Comparison of ENCODE assay signal across 27 mouse cellular contexts in genomic region chr8:112935411-112935810, GRCm38 (mm10).
DNase-seq lines count a peak whose midpoint lies in the region; ATAC-seq and TF ChIP-seq lines count a peak whose summit lies in the region.
"Had no signal": no experiment of that assay in that cellular context is flagged by ENCODE, and none has a peak within 500 bp of the region (broad histone marks: within the 10 kb centered on the region; RNA-seq: fewer than 3 reads in every experiment).

No protein-coding gene starts in this region.

- H3K79me2 ChIP-seq in myocyte (ENCODE audit: control insufficient read depth, insufficient read depth): no peaks in the 10 kb centered on the region

- peak; percentile 39; the same call in 1 of the 2 replicates for ATAC-seq in lung, embryonic 14.5 days (ENCODE audit: insufficient read depth)
- ATAC-seq: inflammation-experienced regulatory T-cells, adult 6 months had no signal

- no peak overlapping the region for H3ac ChIP-seq in myocyte (ENCODE audit: control insufficient read depth, insufficient read length)

- no peak for TF ChIP-seq CTCF in gastrocnemius, adult 2 months (IDR thresholded peaks at IDR 0.05)
- TF ChIP-seq CTCF in lung, embryonic 14.5 days (IDR thresholded peaks at IDR 0.05; ENCODE audit: low read depth): no peak

- WGBS in lung, embryonic 14.5 days: 35% methylated on average over 3 of the region's 3 CpGs

- no peaks in the 10 kb centered on the region for H3K27me3 ChIP-seq in lung, embryonic 14.5 days (ENCODE audit: insufficient read depth, low read length)
- no peaks in the 10 kb centered on the region for H3K27me3 ChIP-seq in myocyte (ENCODE audit: control insufficient read depth, insufficient read depth, insufficient read length)
- H3K27me3 ChIP-seq: embryonic facial prominence, embryonic 12.5 days; forebrain, embryonic 15.5 days; heart, embryonic 12.5 days; hindbrain, embryonic 15.5 days; limb, embryonic 12.5 days; liver, embryonic 13.5 days; neural tube, embryonic 13.5 days had no signal

- no peak for TF ChIP-seq POLR2A in myocyte (IDR thresholded peaks at IDR 0.05; ENCODE audit: insufficient read length, low read depth)

- no peaks in the 10 kb centered on the region for H3K36me3 ChIP-seq in lung, embryonic 14.5 days (ENCODE audit: insufficient read depth)
- no peaks in the 10 kb centered on the region for H3K36me3 ChIP-seq in myocyte (ENCODE audit: control insufficient read depth, insufficient read depth)
- H3K36me3 ChIP-seq: embryonic facial prominence, embryonic 12.5 days; forebrain, embryonic 15.5 days; heart, embryonic 12.5 days; hindbrain, embryonic 15.5 days; limb, embryonic 12.5 days; liver, embryonic 13.5 days; neural tube, embryonic 13.5 days had no signal

- H3K27ac ChIP-seq in gastrocnemius, adult 2 months: no peak overlapping the region
- H3K27ac ChIP-seq in lung, embryonic 14.5 days (ENCODE audit: low read depth): no peak overlapping the region
- H3K27ac ChIP-seq: embryonic facial prominence, embryonic 12.5 days; heart, adult 2 months; limb, embryonic 12.5 days; liver, embryonic 13.5 days; neural tube, embryonic 13.5 days had no signal

- peak; percentile 2 for DNase-seq in gastrocnemius, adult 18-20 months (ENCODE audit: low spot score)
- no peak for DNase-seq in gastrocnemius, adult 2 months
- peak; percentile 75 for DNase-seq in lung, embryonic 14.5 days
- DNase-seq in lung, postnatal 10 days: no peak
- DNase-seq in Muller cell, postnatal 12 days (ENCODE audit: inconsistent ontology term): peak; percentile 70
- DNase-seq in adrenal gland, postnatal 25 days: no peak
- DNase-seq in B cell, adult 2 months: no peak
- DNase-seq: cerebellum, adult 8-10 months; cerebellum, postnatal 36 days; heart, adult 2 months; kidney, adult 18-20 months; kidney, postnatal 14 days; liver, embryonic 13.5 days; lung, adult 18-20 months; right cerebral cortex, postnatal 4 days; thymus, adult 2 months; thymus, postnatal 36 days had no signal

- H3K4me1 ChIP-seq in lung, embryonic 14.5 days (ENCODE audit: insufficient read depth): no peaks in the 10 kb centered on the region
- H3K4me1 ChIP-seq: embryonic facial prominence, embryonic 12.5 days; heart, embryonic 12.5 days; hindbrain, embryonic 15.5 days; liver, embryonic 13.5 days; neural tube, embryonic 13.5 days had no signal

- intact Hi-C loops in gastrocnemius, adult 2 months (cut with DNase I): no loop called here

- no peak overlapping the region for H3K4me2 ChIP-seq in lung, embryonic 14.5 days
- peak overlapping the region; percentile 15 for H3K4me2 ChIP-seq in myocyte (ENCODE audit: low read depth)
- H3K4me2 ChIP-seq: embryonic facial prominence, embryonic 12.5 days; forebrain, embryonic 15.5 days; heart, embryonic 12.5 days; hindbrain, embryonic 15.5 days; limb, embryonic 12.5 days; liver, embryonic 13.5 days; midbrain, embryonic 11.5 days; neural tube, embryonic 13.5 days had no signal

- no peak overlapping the region for H3K9ac ChIP-seq in lung, embryonic 14.5 days
- H3K9ac ChIP-seq: embryonic facial prominence, embryonic 12.5 days; forebrain, embryonic 15.5 days; heart, embryonic 12.5 days; hindbrain, embryonic 15.5 days; limb, embryonic 12.5 days; liver, embryonic 13.5 days; neural tube, embryonic 13.5 days had no signal

- H3K9me3 ChIP-seq in lung, embryonic 14.5 days (ENCODE audit: low read depth, low read length): no peaks in the 10 kb centered on the region
- H3K9me3 ChIP-seq: embryonic facial prominence, embryonic 12.5 days; forebrain, embryonic 15.5 days; hindbrain, embryonic 15.5 days; limb, embryonic 12.5 days; liver, embryonic 13.5 days; neural tube, embryonic 13.5 days had no signal

- H3K4me3 ChIP-seq in gastrocnemius, adult 2 months: no peak overlapping the region
- no peak overlapping the region for H3K4me3 ChIP-seq in lung, embryonic 14.5 days (ENCODE audit: low read depth, low read length)
- no peak overlapping the region for H3K4me3 ChIP-seq in myocyte
- H3K4me3 ChIP-seq: embryonic facial prominence, embryonic 12.5 days; erythroblast, embryonic 14.5 days; forebrain, embryonic 15.5 days; heart, adult 2 months; heart, embryonic 12.5 days; hindbrain, embryonic 15.5 days; limb, embryonic 12.5 days; liver, embryonic 13.5 days; neural tube, embryonic 13.5 days had no signal

TF ChIP-seq in myocyte, 11 proteins besides CTCF, POLR2A, EP300 and RAD21:
- TF ChIP-seq MYOG (IDR thresholded peaks at IDR 0.05; ENCODE audit: control insufficient read depth in 1 of 3, insufficient read depth in 1 of 3, insufficient read length in 2 of 3, low read depth in 2 of 3) (no peak), MAX (IDR thresholded peaks at IDR 0.05; ENCODE audit: low read depth) (no peak), REST (IDR thresholded peaks at IDR 0.05; ENCODE audit: insufficient read depth, insufficient read length) (no peak), MYOD1 (IDR thresholded peaks at IDR 0.05; ENCODE audit: control insufficient read depth in 1 of 3, insufficient read length in 2 of 3, low read depth in 2 of 3) (no peak), TCF12 (IDR thresholded peaks at IDR 0.05; ENCODE audit: insufficient read depth, poor library complexity, severe bottlenecking) (no peak), TCF3 (IDR thresholded peaks at IDR 0.05; ENCODE audit: insufficient read length, low read depth) (no peak), USF1 (IDR thresholded peaks at IDR 0.05; ENCODE audit: low read depth) (no peak)

Comparison
In these comparisons a context has a peak if more than half of its experiments do, and no peak if none do; other contexts are left out.
1. DNase-seq: peak in gastrocnemius, adult 18-20 months (single experiment), lung, embryonic 14.5 days (single experiment) and Muller cell, postnatal 12 days (single experiment); none in gastrocnemius, adult 2 months (single experiment), lung, postnatal 10 days (single experiment), adrenal gland, postnatal 25 days (single experiment) and B cell, adult 2 months (0 of 2).